15 mouse cellular contexts compared by ENCODE assay signal in genomic region chr7:129660546-129660945, GRCm38 (mm10).
"Had no signal": no experiment of that assay in that cellular context is flagged by ENCODE, and none has a peak within 500 bp of the region (broad histone marks: within the 10 kb centered on the region; RNA-seq: fewer than 3 reads in every experiment).

No protein-coding gene starts in this region.

- DNase-seq: kidney, adult 18-20 months; kidney, postnatal 14 days; left cerebral cortex, postnatal 4 days; lung, adult 18-20 months; lung, postnatal 36 days; midbrain, embryonic 14.5 days; retina, postnatal 1 day; right cerebral cortex, postnatal 4 days; spleen, adult 18-20 months; thymus, postnatal 4 days had no signal

- H3K4me3 ChIP-seq: limb, embryonic 13.5 days; midbrain, embryonic 10.5 days; neural tube, embryonic 12.5 days; stomach, embryonic 15.5 days had no signal

- H3K4me2 ChIP-seq: limb, embryonic 13.5 days; neural tube, embryonic 12.5 days; stomach, embryonic 15.5 days had no signal

- H3K9me3 ChIP-seq: limb, embryonic 13.5 days; midbrain, embryonic 10.5 days; neural tube, embryonic 12.5 days; stomach, embryonic 15.5 days had no signal

- H3K9ac ChIP-seq: liver, embryonic 14.5 days; neural tube, embryonic 12.5 days; stomach, embryonic 15.5 days had no signal

- H3K27me3 ChIP-seq: neural tube, embryonic 12.5 days; stomach, embryonic 15.5 days had no signal

- H3K36me3 ChIP-seq: limb, embryonic 13.5 days; midbrain, embryonic 10.5 days; neural tube, embryonic 12.5 days; stomach, embryonic 15.5 days had no signal

- H3K27ac ChIP-seq: liver, embryonic 14.5 days; midbrain, embryonic 10.5 days; neural tube, embryonic 12.5 days had no signal
